Mouse (Mus musculus) left cerebral cortex, adult 9 months (tissue): ENCODE measurements around the gene Trove2.
"Not testable (repeated sequence)": the region's sequence is repeated elsewhere in the genome, so short reads cannot be mapped to it uniquely, and the experiment has no call there.

ENCODE experiments used
- DNase-seq, 2 experiments: peaks; one replicate each; pipeline ENCODE4 v3.0.0; 2022; ENCODE audit warnings: low spot score in 2 of 2

Gene Trove2

GRCm38 (mm10) chr1:143739361-143740350, 37.2 kb downstream of the Trove2 start:
- DNase-seq, result peak; percentile 69 to 89

- DNase-seq, result no peak
These were observed 38.1 kb downstream of the Trove2 start for GRCm38 (mm10) chr1:143738811-143739210.

GRCm38 (mm10) chr1:143733914-143734410, 42.9 kb downstream of the Trove2 start:
- no peak for DNase-seq

GRCm38 (mm10) chr1:143731691-143732090, 45.2 kb downstream of the Trove2 start:
- no peak for DNase-seq

- no peak for DNase-seq
These were observed 46.0 kb downstream of the Trove2 start for GRCm38 (mm10) chr1:143730899-143731298.

- no peak for DNase-seq
These were observed 49.0 kb downstream of the Trove2 start for GRCm38 (mm10) chr1:143727701-143728445.

- DNase-seq, result no peak
These were observed 52.3 kb downstream of the Trove2 start for GRCm38 (mm10) chr1:143724456-143725064.

GRCm38 (mm10) chr1:143716038-143716437, 60.8 kb downstream of the Trove2 start, which contains the start of gene Glrx2:
Gene Glrx2 (plus strand): TSS chr1:143716338.
- DNase-seq, result not testable (repeated sequence)

GRCm38 (mm10) chr1:143710627-143710976, 66.3 kb downstream of the Trove2 start:
- DNase-seq, result no peak

GRCm38 (mm10) chr1:143709966-143710626, 66.8 kb downstream of the Trove2 start:
- no peak for DNase-seq

- DNase-seq, result no peak
These were observed 68.5 kb downstream of the Trove2 start for GRCm38 (mm10) chr1:143708361-143708760.

GRCm38 (mm10) chr1:143707006-143707405, 69.9 kb downstream of the Trove2 start:
- no peak for DNase-seq

- DNase-seq, result peak; percentile 74 to 91
These were observed 74.1 kb downstream of the Trove2 start, which contains the start of gene Cdc73 for GRCm38 (mm10) chr1:143702741-143703262. Gene Cdc73 (minus strand): TSS chr1:143702893.

- DNase-seq, result peak in 1 of 2 experiments; percentile 13
These were observed 74.6 kb downstream of the Trove2 start for GRCm38 (mm10) chr1:143702141-143702740.

GRCm38 (mm10) chr1:143701736-143702135, 75.1 kb downstream of the Trove2 start:
- no peak for DNase-seq
